In the genomic region with DNA sequence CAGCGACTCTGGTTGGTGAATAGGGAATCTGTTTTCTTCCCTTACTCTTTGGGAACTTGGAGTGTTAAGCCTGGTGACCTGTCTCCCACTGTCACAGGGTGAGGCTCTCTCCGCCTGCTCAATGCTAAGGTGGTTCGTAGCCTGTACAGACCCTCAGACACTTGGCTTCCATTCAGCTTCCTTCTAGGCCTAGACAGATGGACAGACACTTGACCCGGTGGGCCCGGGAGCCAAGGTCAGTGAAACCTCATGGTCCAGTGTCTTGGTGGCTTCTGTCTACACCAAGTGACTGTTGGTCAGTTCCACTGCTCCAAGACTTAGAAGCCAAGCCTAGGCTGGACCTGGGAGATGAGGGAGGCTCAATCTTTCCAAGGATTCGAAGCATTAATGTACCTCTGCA, we compare ENCODE assay signal across 12 mouse cellular contexts. TPM values are rescaled to one million over a fixed set of nuclear protein-coding genes. Genes with fewer than 3 reads are reported as not detected.
DNase-seq lines count a peak whose midpoint lies in the region; ATAC-seq and TF ChIP-seq lines count a peak whose summit lies in the region.
"Had no signal": no experiment of that assay in that cellular context is flagged by ENCODE, and none has a peak within 500 bp of the region (broad histone marks: within the 10 kb centered on the region; RNA-seq: fewer than 3 reads in every experiment).

No protein-coding gene starts in this region.

- peak overlapping the region; percentile 46 for H3K9ac ChIP-seq in intestine, postnatal 0 days (ENCODE audit: low read depth, low read length)
- H3K9ac ChIP-seq: embryonic facial prominence, embryonic 12.5 days; limb, embryonic 12.5 days had no signal

- H3K27me3 ChIP-seq in kidney, adult 2 months (replicated peaks; ENCODE audit: control insufficient read depth, insufficient read depth, low read length), result no peaks in the 10 kb centered on the region
- no peaks in the 10 kb centered on the region; the same call in 1 of the 2 replicates for H3K27me3 ChIP-seq in spleen, adult 2 months (ENCODE audit: control insufficient read depth, insufficient read depth, low read length)
- H3K27me3 ChIP-seq in intestine, postnatal 0 days (replicated peaks; ENCODE audit: control insufficient read depth, insufficient read depth, low read length), result no peaks in the 10 kb centered on the region
- H3K27me3 ChIP-seq: Patski had no signal

- H3K27ac ChIP-seq in kidney, adult 2 months (ENCODE audit: insufficient read depth, low read depth, low read length), result no peak overlapping the region
- no peak overlapping the region for H3K27ac ChIP-seq in spleen, adult 2 months (ENCODE audit: insufficient read depth, low read length)
- peak overlapping the region; percentile 31 for H3K27ac ChIP-seq in intestine, postnatal 0 days (ENCODE audit: low read depth, low read length)
- H3K27ac ChIP-seq: embryonic facial prominence, embryonic 12.5 days; limb, embryonic 12.5 days had no signal

- DNase-seq in kidney, adult 2 months, result peak; percentile 34
- DNase-seq in kidney, postnatal 4 days, result no peak
- no peak for DNase-seq in spleen, adult 2 months (ENCODE audit: low read depth in 1 of 2, low spot score in 2 of 2)
- DNase-seq in spleen, postnatal 10 days (ENCODE audit: low spot score in 2 of 2), result no peak
- DNase-seq in right cerebral cortex, postnatal 4 days, result no peak

- WGBS in kidney, adult 2 months, result 79% methylated on average over 6 of the region's 6 CpGs
- WGBS in spleen, adult 2 months, result 86% methylated on average over 6 of the region's 6 CpGs
- WGBS in intestine, postnatal 0 days, result 76% methylated on average over 6 of the region's 6 CpGs

- no peaks in the 10 kb centered on the region for H3K36me3 ChIP-seq in kidney, adult 2 months (ENCODE audit: control insufficient read depth, insufficient read depth, low read length)
- no peaks in the 10 kb centered on the region for H3K36me3 ChIP-seq in spleen, adult 2 months (ENCODE audit: control insufficient read depth, insufficient read depth, low read length)
- H3K36me3 ChIP-seq in intestine, postnatal 0 days (ENCODE audit: control insufficient read depth, insufficient read depth), result peaks cover 6% of the 10 kb centered on the region; the same call in 1 of the 2 replicates
- H3K36me3 ChIP-seq: embryonic facial prominence, embryonic 12.5 days; limb, embryonic 12.5 days had no signal

- no peak for ATAC-seq in intestine, postnatal 0 days
- no peak for ATAC-seq in megakaryocyte progenitor cell, adult 5-6 weeks (replicated peaks; ENCODE audit: poor library complexity)
- ATAC-seq: Patski had no signal

- peaks cover 9% of the 10 kb centered on the region; the same call in 1 of the 2 replicates for H3K4me1 ChIP-seq in kidney, adult 2 months (ENCODE audit: control insufficient read depth, insufficient read depth, low read length)
- peaks cover 3% of the 10 kb centered on the region; the same call in 1 of the 2 replicates for H3K4me1 ChIP-seq in spleen, adult 2 months (ENCODE audit: control insufficient read depth, insufficient read depth, insufficient read length)
- H3K4me1 ChIP-seq in intestine, postnatal 0 days (replicated peaks; ENCODE audit: control insufficient read depth, insufficient read depth, low read length), result 0 out of 2 replicates have a peak, but pooled peaks cover 3% of the 10 kb centered on the region

- H3K4me2 ChIP-seq in intestine, postnatal 0 days (replicated peaks; ENCODE audit: low read depth), result peak overlapping the region; percentile 80
- H3K4me2 ChIP-seq: embryonic facial prominence, embryonic 12.5 days had no signal

- TF ChIP-seq CTCF in kidney, adult 2 months (conservative IDR thresholded peaks at IDR 0.05; ENCODE audit: insufficient read depth, insufficient read length, low read depth, low read length), result no peak
- TF ChIP-seq CTCF in spleen, adult 2 months (IDR thresholded peaks at IDR 0.05; ENCODE audit: extremely low read depth, insufficient read depth, insufficient read length, insufficient replicate concordance), result no peak
- TF ChIP-seq CTCF in intestine, postnatal 0 days (IDR thresholded peaks at IDR 0.05; ENCODE audit: low read depth), result no peak

- H3K4me3 ChIP-seq in kidney, adult 2 months (ENCODE audit: insufficient read depth, low read depth, low read length), result peak overlapping the region; percentile 53
- peak overlapping the region; percentile 5; the same call in 1 of the 2 replicates for H3K4me3 ChIP-seq in spleen, adult 2 months (ENCODE audit: extremely low read depth, insufficient read depth, insufficient read length)
- peak overlapping the region; percentile 82 for H3K4me3 ChIP-seq in intestine, postnatal 0 days (ENCODE audit: low read depth, low read length)

- TF ChIP-seq POLR2A in kidney, adult 2 months (IDR thresholded peaks at IDR 0.05; ENCODE audit: low read depth, low read length), result no peak
- TF ChIP-seq POLR2A in spleen, adult 2 months (IDR thresholded peaks at IDR 0.05; ENCODE audit: low read depth, low read length), result no peak

- H3K9me3 ChIP-seq in intestine, postnatal 0 days (ENCODE audit: control insufficient read depth), result no peaks in the 10 kb centered on the region
- H3K9me3 ChIP-seq: embryonic facial prominence, embryonic 12.5 days had no signal

RNA-seq across cellular contexts. Expression of a gene that starts 1.8 kb away (rescaled TPM):
- polyA plus RNA-seq in kidney, adult 2 months (2012; rRNA removed), result 288 and 414 TPM in 2 replicates
- 90.7 and 126 TPM in 2 replicates for polyA plus RNA-seq in spleen, adult 2 months (2012; rRNA removed)
- polyA plus RNA-seq in intestine, postnatal 0 days (2015; fragmentation: Nextera tagmentation; extraction: Ambion mirVana), result 25.0 and 26.8 TPM in 2 replicates
- total RNA-seq in megakaryocyte progenitor cell, adult 5-6 weeks (2015), result 15.5 and 18.0 TPM in 2 replicates
- total RNA-seq in megakaryocyte progenitor cell, adult 5-6 weeks (2017), result 18.4 and 20.0 TPM in 2 replicates

RNA-seq across cellular contexts. Expression of a gene that starts 2.7 kb away (rescaled TPM):
- polyA plus RNA-seq in kidney, adult 2 months (2012; rRNA removed), result 45.3 and 70.3 TPM in 2 replicates
- 68.5 and 161 TPM in 2 replicates for polyA plus RNA-seq in spleen, adult 2 months (2012; rRNA removed)
- polyA plus RNA-seq in intestine, postnatal 0 days (2015; fragmentation: Nextera tagmentation; extraction: Ambion mirVana), result 49.8 and 52.6 TPM in 2 replicates
- 19.6 and 22.4 TPM in 2 replicates for total RNA-seq in megakaryocyte progenitor cell, adult 5-6 weeks (2015)
- 15.6 and 16.3 TPM in 2 replicates for total RNA-seq in megakaryocyte progenitor cell, adult 5-6 weeks (2017)

RNA-seq across cellular contexts. Expression of a gene that starts 30.1 kb away (rescaled TPM):
- polyA plus RNA-seq in kidney, adult 2 months (2012; rRNA removed), result 30.7 and 31.8 TPM in 2 replicates
- 13.2 TPM in 1 of 2 replicates, not detected in the other for polyA plus RNA-seq in spleen, adult 2 months (2012; rRNA removed)
- polyA plus RNA-seq in intestine, postnatal 0 days (2015; fragmentation: Nextera tagmentation; extraction: Ambion mirVana), result 8.8 and 10.0 TPM in 2 replicates
- 3.7 TPM in 1 of 2 replicates, not detected in the other for total RNA-seq in megakaryocyte progenitor cell, adult 5-6 weeks (2015)
- total RNA-seq in megakaryocyte progenitor cell, adult 5-6 weeks (2017), result not detected in 2 replicates
- polyA plus RNA-seq: large intestine, adult 2 months; urinary bladder, adult 2 months had no signal

RNA-seq across cellular contexts. Expression of a gene that starts 59.5 kb away (rescaled TPM):
- polyA plus RNA-seq in kidney, adult 2 months (2012; rRNA removed), result 108 and 114 TPM in 2 replicates
- polyA plus RNA-seq in spleen, adult 2 months (2012; rRNA removed), result 85.2 and 102 TPM in 2 replicates
- 173 and 174 TPM in 2 replicates for polyA plus RNA-seq in intestine, postnatal 0 days (2015; fragmentation: Nextera tagmentation; extraction: Ambion mirVana)
- total RNA-seq in megakaryocyte progenitor cell, adult 5-6 weeks (2015), result 102 and 116 TPM in 2 replicates
- 51.7 and 56.5 TPM in 2 replicates for total RNA-seq in megakaryocyte progenitor cell, adult 5-6 weeks (2017)

Comparison
In these comparisons a context has a peak if more than half of its experiments do, and no peak if none do; other contexts are left out.
1. H3K4me3 ChIP-seq: peak in every context shown above with its lines; median percentile 82 in intestine, postnatal 0 days; 53 in kidney, adult 2 months; 5 in spleen, adult 2 months.